Mouse (Mus musculus) spleen, adult 10 weeks (tissue): Measurements from ENCODE around the gene Gm49395. TPM values are rescaled to one million over a fixed set of nuclear protein-coding genes. Genes with fewer than 3 reads are reported as not detected.

Experiments
- polyA plus RNA-seq: library from polyadenylated mRNA; stranded (reverse); fragments of 350-450 nt; fragmentation: Illumina TruSeq; extraction: RNeasy Lipid Tissue Mini Kit (QIAGEN cat#74804); gene quantifications from one replicate; pipeline ENCODE4 v1.2.3, GENCODE M21; 2015; ENCODE audit warnings: low replicate concordance; ENCODE audit not compliant: insufficient read depth

The Gm49395 gene
- polyA plus RNA-seq: 4.8 TPM

GRCm38 (mm10) chr13:115101355-115102191 lies at the start of gene Gm49395, which contains the start of gene Itga1:
TSS of gene Gm49395 (minus strand) at chr13:115101921.
TSS of gene Itga1 (minus strand) at chr13:115101964.

DNA sequence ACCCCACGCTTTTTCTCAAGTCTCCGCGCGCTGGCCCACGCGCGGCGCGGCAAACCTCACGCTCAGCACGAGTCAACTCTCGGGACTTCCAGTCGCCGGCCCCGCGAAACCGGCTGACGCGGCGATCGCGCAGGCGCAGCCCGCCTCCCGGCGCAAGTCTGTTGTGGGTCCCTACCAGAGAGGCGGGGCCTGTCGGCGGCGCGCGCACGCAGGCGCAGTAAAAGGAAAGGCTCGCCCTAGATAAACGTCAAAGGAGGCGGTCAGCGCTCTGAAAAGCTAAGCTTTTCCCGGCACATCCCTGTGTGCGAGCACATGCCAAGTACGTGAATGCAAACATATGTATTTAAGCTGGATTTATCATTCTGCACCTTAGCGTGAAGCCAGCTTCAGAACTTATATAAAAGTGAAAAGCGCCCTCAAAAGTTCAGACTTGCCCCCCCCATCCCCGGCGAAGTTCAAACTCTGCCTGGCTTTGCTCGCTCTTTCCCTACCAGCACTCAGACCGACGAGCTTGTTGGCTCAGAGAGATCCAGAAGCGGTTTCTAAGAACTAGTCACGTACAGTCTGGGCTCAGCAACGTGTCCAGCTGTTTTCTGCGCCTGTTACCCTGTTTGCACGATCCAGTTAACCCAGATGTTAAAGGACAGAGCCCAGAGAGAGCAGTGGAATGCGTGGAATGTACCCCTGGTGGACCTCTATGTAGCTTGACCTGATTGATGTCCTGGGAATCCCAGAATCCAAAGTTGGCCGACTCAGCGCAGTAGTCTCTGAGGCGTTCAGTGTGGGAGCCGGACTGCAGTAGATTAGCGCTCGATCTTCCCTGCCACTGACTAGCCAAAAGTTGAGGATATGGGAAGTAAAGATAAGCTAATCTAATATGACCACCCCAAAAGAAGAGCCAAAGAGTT lies 11.4 kb downstream of the Gm49395 start, which contains the start of gene Pelo:
Gene Pelo (minus strand): TSS at position 118 of the 908 bp plus-strand sequence.

Other genes starting within 250 kb of the Gm49395 start
- 6.2 TPM for gene Itga2, start 169.8 kb downstream of the Gm49395 start, polyA plus RNA-seq
- 6.0 TPM for gene Pelo, start 11.7 kb downstream of the Gm49395 start, polyA plus RNA-seq
- gene Itga1, start within 50 bp of the Gm49395 start, polyA plus RNA-seq: 24.6 TPM